Mouse (Mus musculus): ENCODE data around the gene Cenpb. TPM values are rescaled to one million over a fixed set of nuclear protein-coding genes. Genes with fewer than 3 reads are reported as not detected.
A peak's percentile ranks its signal among the peaks of the same experiment; 100 is the strongest.

Gene Cenpb
- total RNA-seq, 4 experiments from 2014 or later: 63.5 to 76.9 (median 73.5) TPM

- peak; percentile 22 for DNase-seq
Measured at GRCm38 (mm10) chr2:131196606-131197316, 16.9 kb upstream of the Cenpb start.

DNA sequence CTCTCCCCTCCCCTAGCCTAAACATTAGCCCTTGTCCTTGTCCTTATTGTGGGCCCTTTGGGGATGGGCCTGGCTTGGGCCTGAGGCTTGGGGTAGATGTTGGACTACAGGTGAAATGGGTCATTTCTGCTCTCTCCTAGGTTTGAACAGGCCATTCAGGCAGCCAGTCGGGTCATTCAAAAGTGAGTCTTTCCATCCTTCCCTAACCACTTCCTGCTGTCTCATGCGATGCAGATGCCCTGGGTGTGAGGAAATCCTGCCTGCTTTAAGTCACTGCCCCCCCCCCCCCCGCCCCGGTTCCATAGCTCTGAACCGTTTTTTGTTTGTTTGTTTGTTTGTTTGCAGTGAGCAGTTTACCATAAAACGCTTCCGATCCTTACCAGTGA, 11.1 kb upstream of the Cenpb start:
- DNase-seq: no peak

DNA sequence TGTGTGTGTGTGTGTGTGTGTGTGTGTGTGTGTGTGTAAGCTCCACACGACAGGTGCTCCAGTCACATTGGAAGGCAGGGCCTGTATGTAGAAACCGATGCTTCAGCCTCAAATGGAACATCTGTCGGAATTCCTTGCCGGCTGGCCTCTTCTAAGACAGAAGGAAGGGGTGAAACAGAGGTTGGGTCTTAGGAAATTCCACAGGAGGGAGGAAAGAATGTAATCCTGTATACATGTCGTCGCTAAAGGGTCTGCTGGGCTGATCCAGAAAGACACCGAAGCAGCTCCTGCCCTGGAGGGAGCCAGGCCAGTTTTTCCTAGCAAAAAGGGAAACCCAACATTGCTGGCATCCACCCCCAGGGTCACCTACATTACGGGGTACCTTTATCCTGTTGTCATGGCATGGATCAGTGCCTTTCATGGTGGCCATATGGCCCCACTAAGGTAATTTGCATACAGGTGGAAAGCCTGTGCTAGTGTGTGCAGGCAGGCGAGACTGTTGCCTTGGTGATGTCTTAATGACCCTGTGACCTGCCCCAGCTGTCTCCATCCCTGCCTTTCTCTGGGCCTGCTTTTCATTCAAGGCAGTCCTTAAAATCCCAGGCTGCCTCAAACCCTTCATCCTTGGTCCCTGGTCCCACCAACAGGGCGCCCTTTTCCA, 10.6 kb upstream of the Cenpb start:
- DNase-seq: no peak

- no peak for DNase-seq
Measured at GRCm38 (mm10) chr2:131189521-131190309, 9.8 kb upstream of the Cenpb start.

- DNase-seq: no peak
Measured at GRCm38 (mm10) chr2:131188311-131188710, 8.4 kb upstream of the Cenpb start.

DNA sequence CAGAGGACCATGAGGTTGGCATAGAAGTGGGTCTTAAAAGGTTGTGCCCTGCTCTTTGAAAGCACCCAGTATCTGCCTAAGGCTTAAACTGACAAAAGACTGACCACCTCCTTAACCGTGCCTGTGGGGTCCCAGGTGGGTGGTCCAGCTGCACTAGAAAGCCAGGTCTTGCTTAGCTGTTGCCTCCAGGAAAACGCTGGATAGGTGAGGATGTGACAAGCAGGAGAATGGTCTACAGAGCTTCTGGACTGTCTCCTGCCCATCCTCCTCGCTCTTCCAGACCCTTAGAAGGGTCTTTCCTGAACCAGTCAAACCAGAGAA, 7.7 kb upstream of the Cenpb start:
- DNase-seq: no peak

- DNase-seq: peak; percentile 73
Measured at GRCm38 (mm10) chr2:131186771-131187601, 7.1 kb upstream of the Cenpb start, which contains the start of the genes Cdc25b and Spef1. Cdc25b (plus strand) TSS chr2:131186949. Spef1 (minus strand) TSS chr2:131187282.

DNA sequence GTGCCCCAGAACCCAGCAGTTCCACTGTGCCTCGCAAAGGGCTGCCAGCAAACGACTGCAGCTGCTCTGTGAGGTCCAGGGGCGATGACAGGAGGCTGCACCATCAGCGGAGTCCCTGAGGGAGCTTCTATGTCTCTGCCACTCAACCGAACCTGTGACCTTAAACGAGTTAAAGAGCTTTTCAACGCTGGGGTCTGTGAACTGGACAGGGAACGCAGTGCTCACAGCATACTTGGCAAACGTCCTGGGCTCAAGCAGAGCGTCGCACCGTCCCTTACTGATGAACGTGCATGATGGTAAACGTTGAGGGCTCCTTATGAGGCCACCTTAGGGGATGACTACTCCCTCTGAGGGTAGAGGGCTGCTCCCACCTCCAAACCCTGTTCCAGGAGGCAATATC, 6.5 kb upstream of the Cenpb start:
- DNase-seq: no peak

DNA sequence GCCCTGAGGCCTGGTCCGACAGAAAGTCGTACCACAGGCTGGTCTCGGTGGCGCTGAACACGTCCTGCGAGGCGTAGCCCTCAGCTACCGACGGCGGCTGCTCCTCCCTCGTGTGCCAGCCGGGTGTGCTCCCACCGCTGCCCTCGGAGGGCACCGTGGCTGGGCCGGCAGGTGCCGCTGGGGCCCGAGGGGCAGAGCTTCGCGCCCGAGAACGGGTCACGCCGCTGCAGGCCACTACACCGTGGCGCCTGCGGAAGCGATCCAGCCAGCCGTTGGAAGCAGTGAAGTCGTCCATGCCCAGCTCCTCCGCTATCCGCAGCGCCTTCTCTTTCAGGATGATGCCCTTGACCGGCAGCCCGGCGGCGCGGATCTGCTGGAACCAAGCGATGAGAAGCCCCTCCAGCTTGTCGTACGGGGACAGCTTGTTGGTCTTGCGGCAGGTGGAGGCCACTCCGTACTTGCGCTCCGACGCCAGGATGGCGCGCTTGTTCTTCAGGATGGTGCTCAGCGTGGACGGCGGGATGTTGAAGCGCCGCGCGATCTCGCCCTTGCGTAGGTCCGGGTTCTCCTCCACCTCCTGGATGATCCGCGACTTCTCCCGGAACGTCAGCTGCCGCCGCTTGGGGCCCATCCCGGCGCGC, 501 bp downstream of the Cenpb start:
- peak; percentile 52 for DNase-seq

DNA sequence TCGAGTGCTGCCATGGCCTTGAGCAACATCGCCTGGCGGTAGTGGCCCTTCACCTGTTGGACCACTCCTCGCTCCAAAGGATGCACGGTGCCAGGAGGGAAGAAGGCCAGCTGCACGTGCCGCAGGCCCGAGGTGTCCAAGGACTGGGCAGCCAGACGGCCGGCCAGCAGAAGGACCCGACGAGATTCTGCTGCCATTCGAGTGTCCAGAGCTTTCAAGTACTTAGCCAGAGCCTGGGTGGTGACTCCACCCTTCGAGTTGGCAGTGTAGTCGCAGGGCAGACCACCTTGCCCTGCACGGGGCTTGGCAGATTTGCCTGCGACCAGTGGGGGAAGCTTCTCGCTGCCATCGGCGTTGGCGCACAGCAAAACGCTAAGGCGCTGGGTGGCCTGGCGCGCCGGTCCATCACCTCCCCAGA, 1.0 kb downstream of the Cenpb start:
- DNase-seq: peak; percentile 28

- DNase-seq: no peak
Measured at GRCm38 (mm10) chr2:131177932-131178331, 1.9 kb downstream of the Cenpb start.

DNA sequence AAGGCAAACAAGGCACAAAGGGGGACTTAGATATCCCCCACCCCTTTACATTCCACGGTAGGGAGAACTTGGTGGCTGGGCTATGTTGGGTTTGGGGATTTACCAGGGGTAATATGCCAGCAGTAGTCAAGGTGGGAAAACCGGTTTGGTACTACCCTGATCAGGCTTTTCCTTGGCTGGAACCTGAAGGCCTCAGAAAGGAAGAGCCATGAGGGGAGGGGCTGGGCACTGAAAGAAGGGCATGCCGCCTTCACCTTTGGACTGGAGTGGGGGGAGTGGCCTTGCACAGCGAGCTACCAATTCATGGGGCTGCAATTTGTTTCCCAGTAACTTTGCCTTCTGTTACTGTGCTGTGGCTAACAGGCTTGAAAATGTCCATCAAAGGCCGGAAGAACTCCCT, 3.4 kb downstream of the Cenpb start:
- peak; percentile 24 for DNase-seq

DNA sequence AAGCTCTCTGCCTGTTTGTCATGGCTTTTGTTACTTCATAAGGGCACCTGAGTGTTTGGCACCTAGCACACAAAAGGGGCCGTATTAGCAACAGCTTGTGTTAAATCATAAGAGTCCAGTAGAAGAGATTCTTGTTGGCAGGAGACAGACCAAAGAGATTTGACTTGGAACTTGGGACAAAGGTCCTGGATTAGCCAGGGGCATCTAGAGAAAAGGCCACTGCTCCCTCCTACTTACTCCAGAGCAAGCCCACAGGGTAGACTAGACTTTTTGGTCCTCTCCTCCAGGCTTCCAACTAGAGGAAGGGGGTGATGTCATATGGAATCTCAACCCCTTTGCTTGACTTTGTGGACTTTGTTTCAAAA, 3.9 kb downstream of the Cenpb start:
- no peak for DNase-seq

GRCm38 (mm10) chr2:131175286-131175944, 4.5 kb downstream of the Cenpb start:
- DNase-seq: no peak

- DNase-seq: no peak
Measured at GRCm38 (mm10) chr2:131174700-131175099, 5.2 kb downstream of the Cenpb start.

DNA sequence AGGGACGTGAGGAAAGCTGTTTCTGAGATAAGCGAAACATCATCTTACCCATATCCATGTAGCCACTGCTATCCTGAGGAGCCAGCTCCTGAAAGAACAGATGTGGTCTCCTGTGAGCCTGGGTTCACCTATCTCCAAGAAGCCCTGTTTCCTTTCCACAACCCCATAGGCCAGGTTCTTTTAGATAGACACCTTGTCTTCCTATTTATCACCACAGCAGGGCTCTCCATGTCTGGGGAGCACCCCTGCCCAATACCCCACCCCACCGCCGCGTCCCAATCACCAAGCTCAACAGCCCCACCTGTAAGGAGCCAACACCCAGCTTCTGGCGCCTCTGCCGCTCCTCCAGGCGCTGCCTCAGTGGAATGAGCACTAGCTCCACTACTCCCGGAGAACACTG, 7.5 kb downstream of the Cenpb start:
- no peak for DNase-seq

- DNase-seq: no peak
Measured at GRCm38 (mm10) chr2:131171401-131172104, 8.3 kb downstream of the Cenpb start.

GRCm38 (mm10) chr2:131170936-131171335, 8.9 kb downstream of the Cenpb start:
- DNase-seq: no peak

GRCm38 (mm10) chr2:131168914-131169313, 11.0 kb downstream of the Cenpb start:
- DNase-seq: no peak

DNA sequence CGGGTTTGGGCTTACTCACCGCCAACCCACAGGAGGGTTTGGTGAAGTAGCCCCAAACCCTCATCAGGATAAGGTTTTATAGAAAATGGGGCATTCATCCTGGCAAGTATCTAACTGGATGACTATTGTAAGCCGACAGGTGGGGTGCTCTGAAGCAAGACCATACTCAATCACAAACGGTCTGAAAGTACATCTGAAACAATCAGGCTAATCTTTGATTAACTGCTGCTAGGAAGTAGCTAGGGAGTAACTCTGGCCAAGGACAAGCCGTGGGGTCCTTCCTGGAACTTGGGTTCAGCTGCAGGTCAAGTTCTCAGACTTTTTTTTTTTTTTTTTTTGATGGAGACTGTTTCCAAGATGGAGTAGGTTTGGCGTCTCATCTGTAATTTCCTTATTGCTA, 11.9 kb downstream of the Cenpb start:
- DNase-seq: no peak

GRCm38 (mm10) chr2:131166172-131166571, 13.7 kb downstream of the Cenpb start:
- DNase-seq: no peak

All from adrenal gland, adult 8-10 months (tissue).